Mouse (Mus musculus) stomach, embryonic 16.5 days (tissue): ENCODE measurements around the gene Dock2. TPM values are rescaled to one million over a fixed set of nuclear protein-coding genes. Genes with fewer than 3 reads are reported as not detected.

Experiments
- ATAC-seq: fragments of 200-750 bp; cut with Nextera tagmentation; 2 replicates; pipeline ENCODE4 v1.8.0; 2017; ENCODE audit warnings: moderate number of reproducible peaks, moderate TSS enrichment; ENCODE audit not compliant: insufficient read depth, low FRiP score
- H3K27ac ChIP-seq: fragments of 300-500 bp; sonication (generic); 2 replicates; pipeline ENCODE4 v1.5.1; 2014; ENCODE audit warnings: low read length
- H3K27me3 ChIP-seq: fragments of 300-500 bp; sonication (generic); 2 replicates; pipeline ENCODE4 v1.6.1; 2014; ENCODE audit warnings: low read length, control low read depth, mixed read lengths; ENCODE audit not compliant: control insufficient read depth, insufficient read depth
- H3K36me3 ChIP-seq: fragments of 300-500 bp; sonication (generic); 2 replicates; pipeline ENCODE4 v1.6.1; 2014; ENCODE audit warnings: low read length; ENCODE audit not compliant: control insufficient read depth, insufficient read depth
- H3K4me1 ChIP-seq: fragments of 300-500 bp; sonication (generic); 2 replicates; pipeline ENCODE4 v1.6.1; 2014; ENCODE audit warnings: low read length, control low read depth, mixed read lengths; ENCODE audit not compliant: control insufficient read depth, insufficient read depth
- H3K4me2 ChIP-seq: fragments of 300-500 bp; sonication (generic); 2 replicates; pipeline ENCODE4 v1.6.1; 2014; ENCODE audit warnings: low read depth, low read length, mixed read lengths
- H3K4me3 ChIP-seq: fragments of 300-500 bp; sonication (generic); replicated peaks from 2 replicates; pipeline ENCODE4 v1.5.1; 2014; ENCODE audit warnings: mild to moderate bottlenecking, low read length
- H3K9ac ChIP-seq: fragments of 300-500 bp; sonication (generic); 2 replicates; pipeline ENCODE4 v1.6.1; 2014; ENCODE audit warnings: low read length
- H3K9me3 ChIP-seq: fragments of 300-500 bp; sonication (generic); replicated peaks from 2 replicates; pipeline ENCODE4 v1.6.1; 2016; ENCODE audit warnings: low read length, control low read depth; ENCODE audit not compliant: control insufficient read depth
- WGBS: fragments of 180-500 bp; shearing (Covaris S2); extraction: QIAGEN DNeasy Blood & Tissue Kit; methylation state at CpG from one replicate; pipeline ENCODE4 v1.1.7; 2014; 5-methylcytosine and 5-hydroxymethylcytosine counted together
- polyA plus RNA-seq: library from polyadenylated mRNA; unstranded; fragments of >200 nt; fragmentation: Nextera tagmentation; extraction: Ambion mirVana; gene quantifications from 2 replicates; pipeline ENCODE4 v1.2.1, GENCODE M21; 2015

Dock2 gene
- polyA plus RNA-seq, 1 experiment from 2014 or later = 2.9 TPM

DNA sequence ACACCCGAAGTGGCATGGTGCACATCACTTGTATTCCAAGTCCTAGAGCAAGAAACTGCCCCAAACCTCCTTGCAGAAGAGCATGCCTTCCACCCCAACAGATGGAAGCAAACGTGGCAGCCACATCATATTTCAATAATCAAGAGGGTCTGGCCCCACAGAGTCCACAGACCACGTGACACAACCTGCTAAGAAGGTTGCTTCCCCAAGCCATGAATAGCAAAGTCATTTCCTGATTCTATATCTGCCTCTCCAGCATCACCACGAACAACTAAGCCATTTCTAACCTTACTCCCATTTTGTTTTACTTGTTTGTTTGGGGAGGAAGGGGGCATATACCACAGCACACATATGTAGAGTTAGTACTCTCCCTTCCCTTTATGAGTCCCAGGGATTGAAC is 399.5 kb downstream of the Dock2 start:
- Histone ChIP-seq H3K27ac (no peak overlapping the region), H3K9ac (no peak overlapping the region), H3K4me3 (no peak overlapping the region), H3K9me3 (no peaks in the 10 kb centered on the region), H3K4me2 (no peak overlapping the region), H3K4me1 (no peaks in the 10 kb centered on the region), H3K27me3 (no peaks in the 10 kb centered on the region), H3K36me3 (no peaks in the 10 kb centered on the region)
- no peak for ATAC-seq
- 61% methylated on average over 4 of the region's 4 CpGs for WGBS

DNA sequence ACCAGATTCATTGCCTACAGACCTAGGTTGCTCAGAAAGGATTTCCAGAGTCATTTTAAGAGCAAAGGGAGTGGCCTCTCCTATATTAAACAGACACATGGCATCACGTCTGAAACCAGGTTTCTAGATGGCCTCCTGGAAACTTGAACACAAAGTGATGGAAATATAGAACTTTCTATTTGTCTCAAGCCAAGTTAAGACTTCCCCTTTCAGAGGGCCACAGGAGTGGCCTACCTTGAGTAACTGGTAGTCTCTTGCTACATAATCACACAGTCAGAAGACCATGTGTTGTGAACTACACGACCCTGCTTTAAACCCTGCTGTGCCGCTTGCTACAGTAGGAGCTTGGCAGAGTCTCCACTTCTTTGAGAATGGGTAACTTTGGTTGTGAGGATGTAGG is 400.2 kb downstream of the Dock2 start:
- Histone ChIP-seq H3K27me3 (no peaks in the 10 kb centered on the region), H3K9me3 (no peaks in the 10 kb centered on the region), H3K4me3 (no peak overlapping the region), H3K4me1 (no peaks in the 10 kb centered on the region), H3K36me3 (no peaks in the 10 kb centered on the region), H3K4me2 (no peak overlapping the region), H3K27ac (no peak overlapping the region), H3K9ac (no peak overlapping the region)
- 78% methylated on average over 3 of the region's 3 CpGs for WGBS
- no peak for ATAC-seq

DNA sequence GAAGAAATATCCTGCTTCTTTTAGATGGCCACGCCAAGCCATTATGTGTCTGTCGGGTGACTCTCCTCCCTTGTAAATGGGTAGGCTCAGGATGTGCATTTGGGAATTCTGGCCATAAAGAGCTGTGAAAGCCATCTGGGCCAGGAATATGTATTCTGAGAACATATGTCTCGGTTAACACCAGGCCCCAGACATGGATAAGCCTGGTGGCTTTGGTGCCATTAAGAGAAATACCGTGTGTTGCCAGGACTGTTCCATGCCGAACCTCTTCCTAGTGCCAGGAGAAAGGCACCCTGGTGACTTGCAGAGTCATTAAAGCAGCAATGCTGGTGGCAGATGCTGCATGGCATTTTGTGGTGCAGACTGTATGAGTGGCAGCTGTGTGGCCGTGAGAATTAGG is 406.0 kb downstream of the Dock2 start:
- 84% methylated on average over 6 of the region's 6 CpGs for WGBS
- Histone ChIP-seq H3K36me3 (no peaks in the 10 kb centered on the region), H3K4me2 (no peak overlapping the region), H3K27me3 (no peaks in the 10 kb centered on the region), H3K4me3 (no peak overlapping the region), H3K4me1 (no peaks in the 10 kb centered on the region), H3K9me3 (no peaks in the 10 kb centered on the region), H3K9ac (no peak overlapping the region), H3K27ac (no peak overlapping the region)
- no peak for ATAC-seq

DNA sequence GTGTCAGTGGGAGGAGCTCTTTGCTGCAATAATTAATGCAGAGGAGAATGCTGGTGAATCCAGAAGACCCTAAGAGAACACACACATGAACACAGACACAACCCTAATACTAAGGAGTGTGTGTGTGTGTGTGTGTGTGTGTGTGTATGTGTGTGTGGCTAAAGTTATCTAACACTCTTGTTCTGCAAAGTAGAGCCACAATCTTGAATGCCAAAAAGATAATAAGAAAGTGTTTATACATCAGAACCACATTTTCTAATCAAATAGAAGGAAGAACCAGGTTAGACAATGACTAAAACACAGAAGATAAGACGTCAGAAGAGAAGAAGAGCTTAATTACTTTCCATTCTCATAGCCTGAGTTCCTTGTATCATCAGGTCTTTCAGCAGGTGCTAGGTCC is 408.1 kb downstream of the Dock2 start:
- Histone ChIP-seq H3K9me3 (no peaks in the 10 kb centered on the region), H3K36me3 (no peaks in the 10 kb centered on the region), H3K27ac (no peak overlapping the region), H3K4me3 (no peak overlapping the region), H3K4me1 (no peaks in the 10 kb centered on the region), H3K27me3 (no peaks in the 10 kb centered on the region), H3K4me2 (no peak overlapping the region), H3K9ac (no peak overlapping the region)
- WGBS = 75% methylated on average over 1 of the region's 1 CpGs
- no peak for ATAC-seq

DNA sequence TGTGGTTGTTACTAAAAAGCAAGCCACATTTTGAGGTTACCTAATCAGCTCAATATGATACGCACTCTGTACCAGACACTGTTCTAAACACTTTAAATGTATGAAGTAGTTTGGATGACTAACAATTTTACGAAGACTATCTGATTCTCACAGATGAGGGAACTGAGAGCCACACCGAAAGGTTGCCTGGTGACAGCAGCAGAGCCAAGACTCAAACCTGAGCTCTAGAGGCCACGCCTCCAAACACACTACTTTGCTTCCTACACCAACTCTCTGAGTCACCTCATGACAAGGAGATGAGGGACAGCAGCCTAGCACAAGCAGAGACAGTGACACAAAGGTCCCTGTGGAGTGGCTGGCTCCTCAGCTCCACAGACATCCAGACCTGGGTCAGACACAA is 411.5 kb downstream of the Dock2 start:
- Histone ChIP-seq H3K27ac (no peak overlapping the region), H3K9ac (no peak overlapping the region), H3K9me3 (no peaks in the 10 kb centered on the region), H3K4me2 (no peak overlapping the region), H3K4me3 (no peak overlapping the region), H3K4me1 (no peaks in the 10 kb centered on the region), H3K36me3 (no peaks in the 10 kb centered on the region), H3K27me3 (no peaks in the 10 kb centered on the region)
- 83% methylated on average over 4 of the region's 4 CpGs for WGBS
- ATAC-seq = no peak

DNA sequence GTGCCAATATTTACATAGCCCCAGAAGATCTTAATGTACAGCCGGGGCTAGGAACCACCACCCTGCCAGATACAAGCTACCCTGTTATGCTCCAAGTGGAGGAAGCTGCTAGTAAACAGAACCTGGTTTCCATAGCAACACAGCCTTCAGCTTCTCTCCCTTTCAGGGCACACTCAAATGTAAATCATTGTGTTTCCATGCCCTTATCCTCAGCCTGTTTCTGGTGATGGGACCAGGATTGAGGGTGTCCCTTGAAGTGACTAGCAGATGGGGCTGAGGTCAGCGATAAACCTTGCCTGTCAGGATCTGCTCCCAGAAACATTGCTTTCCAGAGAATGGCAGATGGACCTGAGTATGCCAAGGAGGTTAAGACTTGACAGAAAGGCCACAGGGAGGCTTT is 427.6 kb downstream of the Dock2 start:
- no peaks in the 10 kb centered on the region for H3K27me3 ChIP-seq
- H3K4me2 ChIP-seq = no peak overlapping the region
- no peak overlapping the region for H3K27ac ChIP-seq
- no peaks in the 10 kb centered on the region for H3K9me3 ChIP-seq
- ATAC-seq = no peak; the same call in 1 of the 2 replicates
- 47% methylated on average over 2 of the region's 2 CpGs for WGBS
- no peak overlapping the region for H3K9ac ChIP-seq
- H3K4me1 ChIP-seq = no peaks in the 10 kb centered on the region
- H3K36me3 ChIP-seq = no peaks in the 10 kb centered on the region
- H3K4me3 ChIP-seq = no peak overlapping the region

DNA sequence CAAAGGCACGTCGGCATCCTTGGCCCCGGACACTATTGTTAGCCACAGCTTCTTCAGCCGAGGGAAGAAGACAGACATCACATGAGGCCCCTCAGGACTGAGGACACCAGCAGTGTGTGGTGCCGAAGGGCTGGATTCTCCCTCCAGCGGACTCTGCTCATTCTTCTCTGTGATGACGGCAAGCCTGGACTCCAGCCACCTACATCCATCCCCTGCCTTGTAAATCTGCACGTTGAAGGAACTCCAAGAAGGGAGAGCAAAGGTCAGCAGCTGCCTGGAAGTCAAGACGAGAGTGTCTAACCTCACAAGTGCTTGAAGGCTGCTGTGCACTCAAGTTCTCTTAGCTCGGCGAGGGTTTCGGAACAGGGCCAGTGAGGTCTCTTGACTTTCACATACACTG is 428.3 kb downstream of the Dock2 start:
- H3K9me3 ChIP-seq = no peaks in the 10 kb centered on the region
- H3K36me3 ChIP-seq = no peaks in the 10 kb centered on the region
- no peaks in the 10 kb centered on the region for H3K4me1 ChIP-seq
- H3K9ac ChIP-seq = no peak overlapping the region
- H3K27ac ChIP-seq = no peak overlapping the region
- H3K4me2 ChIP-seq = no peak overlapping the region
- no peaks in the 10 kb centered on the region for H3K27me3 ChIP-seq
- WGBS = 55% methylated on average over 12 of the region's 12 CpGs
- ATAC-seq = no peak
- no peak overlapping the region for H3K4me3 ChIP-seq

DNA sequence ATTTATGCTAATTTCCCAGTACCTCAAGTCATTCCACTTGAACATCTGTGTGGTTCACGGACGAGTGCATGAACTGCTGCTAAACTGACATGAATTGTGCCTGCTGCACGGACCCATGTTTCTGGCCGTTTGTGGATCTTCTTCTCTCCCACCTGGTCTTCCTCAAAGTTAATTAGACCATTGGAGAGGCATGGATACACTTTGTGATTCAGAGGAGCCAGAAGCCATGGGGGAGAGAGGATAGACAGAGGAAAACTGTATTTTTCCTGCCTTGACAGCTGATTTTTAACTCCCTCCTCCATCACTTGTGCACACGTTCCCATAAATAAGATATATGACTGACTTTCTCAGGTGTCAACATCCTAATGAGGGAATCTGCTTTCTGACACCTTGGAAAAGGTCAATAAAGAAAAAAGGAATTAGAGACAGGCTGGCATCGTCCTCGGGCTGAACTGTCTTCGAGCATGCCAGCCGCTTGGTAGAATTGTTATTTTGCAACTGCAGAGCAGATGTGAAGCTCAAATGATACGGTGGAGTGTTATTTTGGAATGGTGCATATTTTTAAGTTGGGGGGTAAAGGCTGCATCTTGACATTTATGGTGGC is 434.1 kb downstream of the Dock2 start:
- Histone ChIP-seq H3K36me3 (no peaks in the 10 kb centered on the region), H3K9ac (no peak overlapping the region), H3K4me2 (no peak overlapping the region), H3K27ac (no peak overlapping the region), H3K9me3 (no peaks in the 10 kb centered on the region), H3K27me3 (no peaks in the 10 kb centered on the region), H3K4me1 (no peaks in the 10 kb centered on the region), H3K4me3 (no peak overlapping the region)
- no peak for ATAC-seq
- WGBS = 77% methylated on average over 10 of the region's 10 CpGs

DNA sequence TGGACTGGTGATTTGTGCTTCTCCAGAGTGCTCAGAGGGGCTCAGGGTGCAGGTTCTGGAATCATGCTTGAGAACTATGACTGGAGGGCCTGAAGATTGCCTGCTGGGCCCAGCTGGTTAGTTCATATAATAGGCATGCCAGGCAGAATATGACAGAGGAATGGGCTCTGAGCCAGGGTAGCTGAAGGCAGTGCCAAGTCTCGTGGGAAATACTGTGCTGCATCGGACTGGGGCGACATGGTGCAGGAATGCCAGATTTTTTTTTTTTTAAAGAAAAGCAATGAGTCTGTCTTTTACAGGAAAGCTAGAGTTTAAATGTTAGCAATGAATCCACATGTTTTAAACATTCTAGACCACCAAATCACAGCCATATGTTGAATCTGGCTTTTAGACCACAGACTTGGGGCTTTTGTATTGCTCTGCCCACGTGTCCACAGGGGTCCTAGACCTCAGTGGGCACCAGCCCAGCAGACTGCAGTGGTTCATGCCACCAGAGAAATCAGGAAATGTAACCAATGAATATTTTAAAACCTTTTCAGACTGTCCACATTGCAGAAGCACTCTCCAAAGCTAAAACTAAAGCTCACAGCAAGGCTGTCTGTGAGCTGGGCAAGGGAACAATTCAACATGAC is 435.3 kb downstream of the Dock2 start:
- H3K36me3 ChIP-seq = no peaks in the 10 kb centered on the region
- 34% methylated on average over 4 of the region's 4 CpGs for WGBS
- H3K4me3 ChIP-seq = no peak overlapping the region
- no peak overlapping the region for H3K9ac ChIP-seq
- no peaks in the 10 kb centered on the region for H3K9me3 ChIP-seq
- H3K27ac ChIP-seq = no peak overlapping the region
- ATAC-seq = peak; percentile 68; the same call in 1 of the 2 replicates
- no peaks in the 10 kb centered on the region for H3K4me1 ChIP-seq
- no peak overlapping the region for H3K4me2 ChIP-seq
- no peaks in the 10 kb centered on the region for H3K27me3 ChIP-seq
